Mouse (Mus musculus): ENCODE measurements around the gene Tent5b. TPM values are rescaled to one million over a fixed set of nuclear protein-coding genes. Genes with fewer than 3 reads are reported as not detected.
A peak's percentile ranks its signal among the peaks of the same experiment; 100 is the strongest.
"Not testable (repeated sequence)": the region's sequence is repeated elsewhere in the genome, so short reads cannot be mapped to it uniquely, and the experiment has no call there.

The Tent5b gene
- total RNA-seq, 1 experiment from 2014 or later = not detected

- no peak for ATAC-seq (replicated peaks; ENCODE audit: insufficient number of reproducible peaks, low FRiP score, low TSS enrichment, poor library complexity, severe bottlenecking)
These were observed 15.8 kb downstream of the Tent5b start for GRCm38 (mm10) chr4:133495711-133496110.

- ATAC-seq (replicated peaks; ENCODE audit: insufficient number of reproducible peaks, low FRiP score, low TSS enrichment, poor library complexity, severe bottlenecking) = no peak
These were observed 17.0 kb downstream of the Tent5b start for GRCm38 (mm10) chr4:133496738-133497445.

- ATAC-seq (replicated peaks; ENCODE audit: insufficient number of reproducible peaks, low FRiP score, low TSS enrichment, poor library complexity, severe bottlenecking) = no peak
These were observed 17.7 kb downstream of the Tent5b start for GRCm38 (mm10) chr4:133497461-133498159.

- 0 out of 2 replicates have a peak, but pooled peaks have one; percentile 36 for ATAC-seq (replicated peaks; ENCODE audit: insufficient number of reproducible peaks, low FRiP score, low TSS enrichment, poor library complexity, severe bottlenecking)
These were observed 18.3 kb downstream of the Tent5b start, which contains the start of gene Trnp1 for GRCm38 (mm10) chr4:133498160-133498724. Gene Trnp1, minus strand, starts transcription at chr4:133498550.

- no peak for ATAC-seq (replicated peaks; ENCODE audit: insufficient number of reproducible peaks, low FRiP score, low TSS enrichment, poor library complexity, severe bottlenecking)
These were observed 21.6 kb downstream of the Tent5b start for GRCm38 (mm10) chr4:133501514-133501913.

- ATAC-seq (replicated peaks; ENCODE audit: insufficient number of reproducible peaks, low FRiP score, low TSS enrichment, poor library complexity, severe bottlenecking) = no peak
These were observed 24.4 kb downstream of the Tent5b start for GRCm38 (mm10) chr4:133504300-133504699.

- no peak for ATAC-seq (replicated peaks; ENCODE audit: insufficient number of reproducible peaks, low FRiP score, low TSS enrichment, poor library complexity, severe bottlenecking)
These were observed 25.0 kb downstream of the Tent5b start for GRCm38 (mm10) chr4:133504755-133505485.

- no peak for ATAC-seq (replicated peaks; ENCODE audit: insufficient number of reproducible peaks, low FRiP score, low TSS enrichment, poor library complexity, severe bottlenecking)
These were observed 26.6 kb downstream of the Tent5b start for GRCm38 (mm10) chr4:133506573-133506972.

- ATAC-seq (replicated peaks; ENCODE audit: insufficient number of reproducible peaks, low FRiP score, low TSS enrichment, poor library complexity, severe bottlenecking) = no peak
These were observed 29.1 kb downstream of the Tent5b start for GRCm38 (mm10) chr4:133508990-133509389.

GRCm38 (mm10) chr4:133511050-133511449 lies 31.1 kb downstream of the Tent5b start:
- ATAC-seq (replicated peaks; ENCODE audit: insufficient number of reproducible peaks, low FRiP score, low TSS enrichment, poor library complexity, severe bottlenecking) = no peak

GRCm38 (mm10) chr4:133512511-133512910 lies 32.6 kb downstream of the Tent5b start:
- ATAC-seq (replicated peaks; ENCODE audit: insufficient number of reproducible peaks, low FRiP score, low TSS enrichment, poor library complexity, severe bottlenecking) = not testable (repeated sequence)

GRCm38 (mm10) chr4:133512972-133513371 lies 33.0 kb downstream of the Tent5b start:
- ATAC-seq (replicated peaks; ENCODE audit: insufficient number of reproducible peaks, low FRiP score, low TSS enrichment, poor library complexity, severe bottlenecking) = peak; percentile 96

GRCm38 (mm10) chr4:133518601-133519368 lies 38.9 kb downstream of the Tent5b start, which contains the start of gene Kdf1:
Gene Kdf1, plus strand, starts transcription at chr4:133518963.
- ATAC-seq (replicated peaks; ENCODE audit: insufficient number of reproducible peaks, low FRiP score, low TSS enrichment, poor library complexity, severe bottlenecking) = no peak

GRCm38 (mm10) chr4:133519369-133519665 lies 39.4 kb downstream of the Tent5b start:
- ATAC-seq (replicated peaks; ENCODE audit: insufficient number of reproducible peaks, low FRiP score, low TSS enrichment, poor library complexity, severe bottlenecking) = no peak

GRCm38 (mm10) chr4:133521502-133521901 lies 41.6 kb downstream of the Tent5b start:
- ATAC-seq (replicated peaks; ENCODE audit: insufficient number of reproducible peaks, low FRiP score, low TSS enrichment, poor library complexity, severe bottlenecking) = no peak

GRCm38 (mm10) chr4:133527788-133528187 lies 47.9 kb downstream of the Tent5b start:
- no peak for ATAC-seq (replicated peaks; ENCODE audit: insufficient number of reproducible peaks, low FRiP score, low TSS enrichment, poor library complexity, severe bottlenecking)

GRCm38 (mm10) chr4:133532777-133533176 lies 52.8 kb downstream of the Tent5b start:
- ATAC-seq (replicated peaks; ENCODE audit: insufficient number of reproducible peaks, low FRiP score, low TSS enrichment, poor library complexity, severe bottlenecking) = no peak

GRCm38 (mm10) chr4:133536081-133536480 lies 56.1 kb downstream of the Tent5b start:
- ATAC-seq (replicated peaks; ENCODE audit: insufficient number of reproducible peaks, low FRiP score, low TSS enrichment, poor library complexity, severe bottlenecking) = no peak

Measured in monocyte, adult 5-6 weeks (primary cell).